Mouse (Mus musculus): ENCODE results near the gene Rps19bp1.

Rps19bp1 gene

DNA sequence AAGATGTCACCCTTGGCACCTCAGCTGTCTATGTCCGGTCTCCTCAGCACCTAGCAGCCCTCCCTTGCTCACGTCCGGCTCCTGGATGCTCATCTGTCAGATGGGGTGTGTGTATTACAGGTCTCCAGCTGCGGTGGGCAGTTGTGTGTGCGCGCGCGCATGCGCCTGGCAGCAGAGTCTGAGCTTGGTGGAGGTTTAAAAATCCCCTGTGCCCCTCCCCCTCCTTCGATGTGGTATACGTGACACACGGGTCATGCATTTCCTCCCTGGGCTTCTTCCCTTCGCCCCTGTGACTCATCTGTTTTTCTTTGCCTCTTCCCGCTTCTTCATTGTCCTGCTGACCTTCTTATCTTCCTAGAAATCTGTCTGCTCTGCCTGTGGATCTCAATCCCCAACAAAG lies 44.9 kb downstream of the Rps19bp1 start:
- DNase-seq (ENCODE audit: low spot score in 2 of 2) = peak; percentile 41 to 56

- DNase-seq (ENCODE audit: low spot score in 2 of 2) = no peak
These were observed 46.6 kb downstream of the Rps19bp1 start for GRCm38 (mm10) chr15:80217476-80217875.

- DNase-seq (ENCODE audit: low spot score in 2 of 2) = no peak
These were observed 47.7 kb downstream of the Rps19bp1 start for GRCm38 (mm10) chr15:80216480-80216820.

- DNase-seq (ENCODE audit: low spot score in 2 of 2) = peak; percentile 23 to 66
These were observed 48.2 kb downstream of the Rps19bp1 start for GRCm38 (mm10) chr15:80215716-80216479.

DNA sequence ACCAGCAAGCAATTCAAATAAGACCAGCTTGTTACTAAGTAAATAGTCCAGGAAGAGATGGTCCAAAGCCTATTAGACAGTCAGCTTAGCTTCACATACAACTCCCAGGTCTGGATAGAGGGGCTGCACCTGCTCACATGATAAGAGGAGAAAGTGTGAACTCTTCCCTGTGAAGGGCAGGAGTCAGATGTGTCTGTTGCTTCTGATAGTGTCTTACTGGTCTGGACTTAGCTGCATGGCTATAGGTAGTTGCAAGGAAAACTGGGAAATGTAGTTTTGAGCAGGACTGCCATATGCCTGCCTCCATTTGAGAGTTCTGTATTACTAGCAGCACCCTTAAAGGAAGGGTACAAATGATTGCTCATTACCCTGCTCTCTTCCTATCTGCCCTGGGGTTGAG lies 50.4 kb downstream of the Rps19bp1 start:
- no peak for DNase-seq (ENCODE audit: low spot score in 2 of 2)
